Mouse (Mus musculus): ENCODE measurements around the gene Rabgap1l. TPM values are rescaled to one million over a fixed set of nuclear protein-coding genes. Genes with fewer than 3 reads are reported as not detected.
"Not testable (repeated sequence)": the region's sequence is repeated elsewhere in the genome, so short reads cannot be mapped to it uniquely, and the experiment has no call there.

Gene Rabgap1l
- polyA plus RNA-seq, 1 experiment from 2014 or later, result 41.8 TPM

DNA sequence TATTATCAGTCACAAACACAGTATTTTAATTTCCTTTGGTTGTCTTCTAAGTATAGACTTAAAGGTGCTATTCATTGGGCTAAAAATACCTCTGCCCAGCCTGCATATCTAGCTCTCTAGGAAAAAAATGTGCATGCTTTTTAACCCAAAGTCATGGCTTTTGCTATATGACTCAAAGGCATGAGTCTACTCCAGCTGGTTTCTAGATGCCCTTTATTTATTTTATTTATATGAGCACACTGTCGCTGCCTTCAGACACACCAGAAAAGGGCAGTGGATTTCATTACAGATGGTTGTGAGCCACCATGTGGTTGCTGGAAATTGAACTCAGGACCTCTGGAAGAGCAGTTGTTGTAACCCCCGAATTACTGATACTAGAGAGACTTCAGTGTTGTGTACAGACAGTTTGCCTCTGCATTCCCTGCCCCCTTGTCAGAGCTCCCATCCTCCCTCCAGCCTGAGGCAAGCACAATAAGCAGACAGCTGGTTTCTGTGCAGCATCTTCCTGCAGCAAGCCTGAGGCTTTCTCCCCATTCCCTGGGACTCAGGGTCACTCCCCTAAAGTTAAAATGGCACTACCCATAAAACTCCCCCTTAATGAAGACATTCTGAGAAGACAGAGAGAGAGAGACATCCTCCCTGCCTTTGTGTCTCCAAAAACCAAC lies 137.1 kb downstream of the Rabgap1l start:
- no peaks in the 10 kb centered on the region for H3K27me3 ChIP-seq (ENCODE audit: control insufficient read depth, insufficient read depth, low read depth, low read length)
- no peak overlapping the region for H3K4me3 ChIP-seq (ENCODE audit: low read depth, low read length)
- no peaks in the 10 kb centered on the region for H3K36me3 ChIP-seq (ENCODE audit: control insufficient read depth, insufficient read depth, low read length)
- H3K4me1 ChIP-seq (ENCODE audit: control insufficient read depth, insufficient read depth, low read length), result no peaks in the 10 kb centered on the region
- no peak overlapping the region for H3K4me2 ChIP-seq (ENCODE audit: low read length)
- H3K9ac ChIP-seq (ENCODE audit: low read depth, low read length), result no peak overlapping the region
- no peak for ATAC-seq
- H3K9me3 ChIP-seq (replicated peaks; ENCODE audit: control insufficient read depth, low read length, poor library complexity, severe bottlenecking), result no peaks in the 10 kb centered on the region
- 69% methylated on average over 2 of the region's 2 CpGs for WGBS
- no peak overlapping the region for H3K27ac ChIP-seq (ENCODE audit: low read length)

DNA sequence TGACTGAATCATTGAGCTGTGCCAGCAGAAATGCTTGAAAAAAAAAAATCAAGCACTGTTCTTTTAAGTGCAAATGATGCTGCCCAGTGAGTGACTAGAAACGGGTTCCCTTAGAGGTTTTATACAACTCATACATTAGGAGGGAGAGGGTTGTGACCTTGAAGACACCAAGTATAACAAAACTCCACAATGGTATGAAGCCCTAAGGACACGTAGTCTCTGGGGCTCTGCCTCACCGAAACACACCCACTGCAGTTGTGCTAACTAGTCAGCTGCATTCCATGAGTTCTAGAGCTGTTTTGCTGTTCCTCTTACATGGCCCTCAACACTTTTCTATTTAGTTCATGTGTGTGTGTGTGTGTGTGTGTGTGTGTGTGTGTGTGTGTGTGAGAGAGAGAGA lies 141.3 kb downstream of the Rabgap1l start:
- WGBS, result 42% methylated on average over 3 of the region's 3 CpGs
- H3K4me3 ChIP-seq (ENCODE audit: low read depth, low read length), result no peak overlapping the region
- H3K27me3 ChIP-seq (ENCODE audit: control insufficient read depth, insufficient read depth, low read depth, low read length), result no peaks in the 10 kb centered on the region
- no peaks in the 10 kb centered on the region for H3K9me3 ChIP-seq (replicated peaks; ENCODE audit: control insufficient read depth, low read length, poor library complexity, severe bottlenecking)
- H3K9ac ChIP-seq (ENCODE audit: low read depth, low read length), result no peak overlapping the region
- no peaks in the 10 kb centered on the region for H3K4me1 ChIP-seq (ENCODE audit: control insufficient read depth, insufficient read depth, low read length)
- no peaks in the 10 kb centered on the region for H3K36me3 ChIP-seq (ENCODE audit: control insufficient read depth, insufficient read depth, low read length)
- no peak for ATAC-seq
- no peak overlapping the region for H3K4me2 ChIP-seq (ENCODE audit: low read length)
- no peak overlapping the region for H3K27ac ChIP-seq (ENCODE audit: low read length)

GRCm38 (mm10) chr1:160645416-160645815 lies 147.6 kb downstream of the Rabgap1l start:
- H3K9ac ChIP-seq (ENCODE audit: low read depth, low read length), result no peak overlapping the region
- no peak for ATAC-seq
- no peak overlapping the region for H3K27ac ChIP-seq (ENCODE audit: low read length)
- H3K36me3 ChIP-seq (ENCODE audit: control insufficient read depth, insufficient read depth, low read length), result no peaks in the 10 kb centered on the region
- 94% methylated on average over 3 of the region's 3 CpGs for WGBS
- no peak overlapping the region for H3K4me2 ChIP-seq (ENCODE audit: low read length)
- no peaks in the 10 kb centered on the region for H3K4me1 ChIP-seq (ENCODE audit: control insufficient read depth, insufficient read depth, low read length)
- no peaks in the 10 kb centered on the region for H3K9me3 ChIP-seq (replicated peaks; ENCODE audit: control insufficient read depth, low read length, poor library complexity, severe bottlenecking)
- no peak overlapping the region for H3K4me3 ChIP-seq (ENCODE audit: low read depth, low read length)
- H3K27me3 ChIP-seq (ENCODE audit: control insufficient read depth, insufficient read depth, low read depth, low read length), result no peaks in the 10 kb centered on the region

- H3K4me1 ChIP-seq (ENCODE audit: control insufficient read depth, insufficient read depth, low read length), result no peaks in the 10 kb centered on the region
- H3K4me2 ChIP-seq (ENCODE audit: low read length), result no peak overlapping the region
- no peaks in the 10 kb centered on the region for H3K9me3 ChIP-seq (replicated peaks; ENCODE audit: control insufficient read depth, low read length, poor library complexity, severe bottlenecking)
- no peaks in the 10 kb centered on the region for H3K27me3 ChIP-seq (ENCODE audit: control insufficient read depth, insufficient read depth, low read depth, low read length)
- no peak overlapping the region for H3K27ac ChIP-seq (ENCODE audit: low read length)
- ATAC-seq, result no peak
- no peak overlapping the region for H3K9ac ChIP-seq (ENCODE audit: low read depth, low read length)
- 87% methylated on average over 12 of the region's 12 CpGs for WGBS
- H3K36me3 ChIP-seq (ENCODE audit: control insufficient read depth, insufficient read depth, low read length), result no peaks in the 10 kb centered on the region
- H3K4me3 ChIP-seq (ENCODE audit: low read depth, low read length), result no peak overlapping the region
These were observed 164.6 kb downstream of the Rabgap1l start for GRCm38 (mm10) chr1:160628213-160628932.

- H3K27ac ChIP-seq (ENCODE audit: low read length); H3K36me3 ChIP-seq (ENCODE audit: control insufficient read depth, insufficient read depth, low read length); ATAC-seq; H3K9me3 ChIP-seq (replicated peaks; ENCODE audit: control insufficient read depth, low read length, poor library complexity, severe bottlenecking); H3K27me3 ChIP-seq (ENCODE audit: control insufficient read depth, insufficient read depth, low read depth, low read length); H3K9ac ChIP-seq (ENCODE audit: low read depth, low read length); H3K4me1 ChIP-seq (ENCODE audit: control insufficient read depth, insufficient read depth, low read length); H3K4me3 ChIP-seq (ENCODE audit: low read depth, low read length); H3K4me2 ChIP-seq (ENCODE audit: low read length): not testable (repeated sequence)
- WGBS, result 70% methylated on average over 4 of the region's 4 CpGs
These were observed 168.5 kb downstream of the Rabgap1l start for GRCm38 (mm10) chr1:160624354-160625120.

- Histone ChIP-seq H3K4me1 (ENCODE audit: control insufficient read depth, insufficient read depth, low read length) (no peaks in the 10 kb centered on the region), H3K27me3 (ENCODE audit: control insufficient read depth, insufficient read depth, low read depth, low read length) (no peaks in the 10 kb centered on the region), H3K4me2 (ENCODE audit: low read length) (no peak overlapping the region), H3K9me3 (replicated peaks; ENCODE audit: control insufficient read depth, low read length, poor library complexity, severe bottlenecking) (no peaks in the 10 kb centered on the region), H3K4me3 (ENCODE audit: low read depth, low read length) (no peak overlapping the region), H3K27ac (ENCODE audit: low read length) (no peak overlapping the region), H3K9ac (ENCODE audit: low read depth, low read length) (no peak overlapping the region), H3K36me3 (ENCODE audit: control insufficient read depth, insufficient read depth, low read length) (no peaks in the 10 kb centered on the region)
- WGBS, result 96% methylated on average over 2 of the region's 2 CpGs
- no peak for ATAC-seq
These were observed 174.8 kb downstream of the Rabgap1l start for GRCm38 (mm10) chr1:160618201-160618600.

- H3K27ac ChIP-seq (ENCODE audit: low read length), result no peak overlapping the region
- H3K4me2 ChIP-seq (ENCODE audit: low read length), result no peak overlapping the region
- no peak overlapping the region for H3K4me3 ChIP-seq (ENCODE audit: low read depth, low read length)
- no peak for ATAC-seq
- no peaks in the 10 kb centered on the region for H3K27me3 ChIP-seq (ENCODE audit: control insufficient read depth, insufficient read depth, low read depth, low read length)
- H3K36me3 ChIP-seq (ENCODE audit: control insufficient read depth, insufficient read depth, low read length), result no peaks in the 10 kb centered on the region
- H3K9ac ChIP-seq (ENCODE audit: low read depth, low read length), result no peak overlapping the region
- H3K9me3 ChIP-seq (replicated peaks; ENCODE audit: control insufficient read depth, low read length, poor library complexity, severe bottlenecking), result no peaks in the 10 kb centered on the region
- H3K4me1 ChIP-seq (ENCODE audit: control insufficient read depth, insufficient read depth, low read length), result no peaks in the 10 kb centered on the region
- WGBS, result 58% methylated on average over 2 of the region's 2 CpGs
These were observed 186.6 kb downstream of the Rabgap1l start for GRCm38 (mm10) chr1:160606425-160606824.

GRCm38 (mm10) chr1:160603312-160603711 lies 189.7 kb downstream of the Rabgap1l start:
- not testable (repeated sequence) for H3K4me3 ChIP-seq (ENCODE audit: low read depth, low read length); H3K27ac ChIP-seq (ENCODE audit: low read length); H3K4me1 ChIP-seq (ENCODE audit: control insufficient read depth, insufficient read depth, low read length); H3K9me3 ChIP-seq (replicated peaks; ENCODE audit: control insufficient read depth, low read length, poor library complexity, severe bottlenecking); H3K27me3 ChIP-seq (ENCODE audit: control insufficient read depth, insufficient read depth, low read depth, low read length); H3K36me3 ChIP-seq (ENCODE audit: control insufficient read depth, insufficient read depth, low read length); H3K4me2 ChIP-seq (ENCODE audit: low read length); H3K9ac ChIP-seq (ENCODE audit: low read depth, low read length); ATAC-seq

- H3K9me3 ChIP-seq (replicated peaks; ENCODE audit: control insufficient read depth, low read length, poor library complexity, severe bottlenecking), result no peaks in the 10 kb centered on the region
- H3K36me3 ChIP-seq (ENCODE audit: control insufficient read depth, insufficient read depth, low read length), result no peaks in the 10 kb centered on the region
- no peak overlapping the region for H3K27ac ChIP-seq (ENCODE audit: low read length)
- no peaks in the 10 kb centered on the region for H3K27me3 ChIP-seq (ENCODE audit: control insufficient read depth, insufficient read depth, low read depth, low read length)
- H3K4me2 ChIP-seq (ENCODE audit: low read length), result no peak overlapping the region
- H3K4me3 ChIP-seq (ENCODE audit: low read depth, low read length), result no peak overlapping the region
- 68% methylated on average over 1 of the region's 1 CpGs for WGBS
- H3K9ac ChIP-seq (ENCODE audit: low read depth, low read length), result no peak overlapping the region
- no peaks in the 10 kb centered on the region for H3K4me1 ChIP-seq (ENCODE audit: control insufficient read depth, insufficient read depth, low read length)
- ATAC-seq, result no peak
These were observed 195.6 kb downstream of the Rabgap1l start for GRCm38 (mm10) chr1:160597369-160597768.

Data from midbrain, embryonic 16.5 days (tissue).